Mouse (Mus musculus) brain, embryonic 14.5 days (tissue): ENCODE measurements around the gene Tmbim6.

ENCODE experiments used
- CTCF ChIP-seq: fragments of 200-500 bp; IDR thresholded peaks from 2 replicates; pipeline ENCODE4 v1.5.1; 2012; ENCODE audit warnings: inconsistent platforms, mild to moderate bottlenecking, moderate library complexity, borderline replicate concordance; ENCODE audit not compliant: insufficient read depth, insufficient read length; ENCODE audit errors: extremely low read depth
- POLR2A ChIP-seq: fragments of 200-500 bp; IDR thresholded peaks from 2 replicates; pipeline ENCODE4 v1.6.1; 2012; ENCODE audit warnings: mild to moderate bottlenecking, inconsistent platforms, borderline replicate concordance; ENCODE audit not compliant: poor library complexity, insufficient read depth, insufficient read length, severe bottlenecking; ENCODE audit errors: extremely low read depth

DNA sequence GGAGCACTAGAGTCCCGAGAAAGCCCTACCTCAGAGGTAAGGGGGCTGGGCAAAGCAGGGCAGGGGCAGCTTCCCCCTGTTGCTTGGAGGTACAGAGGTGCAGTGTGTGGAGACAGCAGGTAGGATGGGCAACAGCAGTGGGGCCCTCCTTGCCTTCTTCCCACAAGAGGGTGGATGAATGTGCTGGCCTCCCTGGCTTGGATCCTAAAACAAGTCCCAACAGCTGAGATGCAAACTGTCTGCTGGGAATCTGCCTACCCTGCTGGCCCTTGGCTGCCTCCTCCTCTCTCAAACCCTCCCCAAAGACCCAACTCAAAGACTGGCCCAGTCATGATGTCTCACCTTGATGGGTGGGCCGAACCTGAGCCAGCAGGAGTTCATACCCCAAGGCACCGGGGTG is 62.7 kb downstream of the Tmbim6 start:
- TF ChIP-seq CTCF (no peak), POLR2A (no peak)
